Mouse (Mus musculus) kidney, postnatal 25 days (tissue): ENCODE results near the gene Yars.

Experiments used
- DNase-seq, 2 experiments: peaks; one replicate each; pipeline ENCODE4 v3.0.0; 2021; ENCODE audit warnings: mixed read lengths in 2 of 2

The Yars gene

GRCm38 (mm10) chr4:129227985-129228381 lies 38.4 kb downstream of the Yars start:
- DNase-seq = peak; percentile 45 to 60

GRCm38 (mm10) chr4:129230926-129231325 lies 41.4 kb downstream of the Yars start:
- DNase-seq = no peak

- DNase-seq = peak; percentile 72 to 89
These were observed 42.3 kb downstream of the Yars start for GRCm38 (mm10) chr4:129231594-129232450.

GRCm38 (mm10) chr4:129232561-129233360 lies 43.2 kb downstream of the Yars start:
- DNase-seq = no peak

- DNase-seq = peak; percentile 38 to 70
These were observed 44.9 kb downstream of the Yars start for GRCm38 (mm10) chr4:129234488-129234887.

GRCm38 (mm10) chr4:129235147-129235546 lies 45.6 kb downstream of the Yars start:
- DNase-seq = no peak

GRCm38 (mm10) chr4:129236236-129236813 lies 46.8 kb downstream of the Yars start:
- peak in 1 of 2 experiments; percentile 56 for DNase-seq

- peak; percentile 43 to 72 for DNase-seq
These were observed 48.4 kb downstream of the Yars start for GRCm38 (mm10) chr4:129237843-129238441.

- no peak for DNase-seq
These were observed 49.0 kb downstream of the Yars start for GRCm38 (mm10) chr4:129238579-129239016.

- peak; percentile 78 to 92 for DNase-seq
These were observed 49.5 kb downstream of the Yars start for GRCm38 (mm10) chr4:129239075-129239474.

- DNase-seq = no peak
These were observed 52.3 kb downstream of the Yars start for GRCm38 (mm10) chr4:129241898-129242297.

- DNase-seq = no peak
These were observed 52.8 kb downstream of the Yars start for GRCm38 (mm10) chr4:129242327-129242726.

- no peak for DNase-seq
These were observed 53.2 kb downstream of the Yars start for GRCm38 (mm10) chr4:129242761-129243160.

GRCm38 (mm10) chr4:129244802-129245201 lies 55.2 kb downstream of the Yars start:
- DNase-seq = no peak

- peak in 1 of 2 experiments; percentile 67 for DNase-seq
These were observed 57.1 kb downstream of the Yars start for GRCm38 (mm10) chr4:129246360-129247301.

GRCm38 (mm10) chr4:129247381-129248242 lies 58.1 kb downstream of the Yars start:
- peak; percentile 39 to 71 for DNase-seq

GRCm38 (mm10) chr4:129248243-129248767 lies 58.7 kb downstream of the Yars start:
- DNase-seq = peak; percentile 57 to 79

- no peak for DNase-seq
These were observed 59.7 kb downstream of the Yars start for GRCm38 (mm10) chr4:129249288-129249687.

- peak; percentile 87 to 95 for DNase-seq
These were observed 61.4 kb downstream of the Yars start for GRCm38 (mm10) chr4:129250759-129251481.
